Mouse (Mus musculus) G1E (cell line): ENCODE measurements around the gene Rrp36.

Experiments
- CTCF ChIP-seq: IDR thresholded peaks from 2 replicates; pipeline ENCODE4 v1.5.1; 2012; ENCODE audit warnings: low read depth, low read length, inconsistent platforms, mixed read lengths
- GATA2 ChIP-seq: IDR thresholded peaks from 2 replicates; pipeline ENCODE4 v1.6.1; 2012; ENCODE audit warnings: low read depth, low read length, inconsistent platforms, borderline replicate concordance
- TAL1 ChIP-seq: conservative IDR thresholded peaks from 2 replicates; pipeline ENCODE4 v1.6.1; 2012; ENCODE audit warnings: low read depth, low read length, inconsistent platforms, mixed read lengths

GRCm38 (mm10) chr17:46644152-46644805 lies 29.9 kb downstream of the Rrp36 start:
- TF ChIP-seq TAL1 (no peak), CTCF (no peak), GATA2 (no peak)
